Mouse (Mus musculus) 3T3-L1 (cell line): ENCODE measurements around the gene Ston1.

Source experiments
- DNase-seq: peaks from one replicate; pipeline ENCODE4 v3.0.0-alpha.2; 2015; ENCODE audit warnings: low read depth, low spot score

Gene Ston1

DNA sequence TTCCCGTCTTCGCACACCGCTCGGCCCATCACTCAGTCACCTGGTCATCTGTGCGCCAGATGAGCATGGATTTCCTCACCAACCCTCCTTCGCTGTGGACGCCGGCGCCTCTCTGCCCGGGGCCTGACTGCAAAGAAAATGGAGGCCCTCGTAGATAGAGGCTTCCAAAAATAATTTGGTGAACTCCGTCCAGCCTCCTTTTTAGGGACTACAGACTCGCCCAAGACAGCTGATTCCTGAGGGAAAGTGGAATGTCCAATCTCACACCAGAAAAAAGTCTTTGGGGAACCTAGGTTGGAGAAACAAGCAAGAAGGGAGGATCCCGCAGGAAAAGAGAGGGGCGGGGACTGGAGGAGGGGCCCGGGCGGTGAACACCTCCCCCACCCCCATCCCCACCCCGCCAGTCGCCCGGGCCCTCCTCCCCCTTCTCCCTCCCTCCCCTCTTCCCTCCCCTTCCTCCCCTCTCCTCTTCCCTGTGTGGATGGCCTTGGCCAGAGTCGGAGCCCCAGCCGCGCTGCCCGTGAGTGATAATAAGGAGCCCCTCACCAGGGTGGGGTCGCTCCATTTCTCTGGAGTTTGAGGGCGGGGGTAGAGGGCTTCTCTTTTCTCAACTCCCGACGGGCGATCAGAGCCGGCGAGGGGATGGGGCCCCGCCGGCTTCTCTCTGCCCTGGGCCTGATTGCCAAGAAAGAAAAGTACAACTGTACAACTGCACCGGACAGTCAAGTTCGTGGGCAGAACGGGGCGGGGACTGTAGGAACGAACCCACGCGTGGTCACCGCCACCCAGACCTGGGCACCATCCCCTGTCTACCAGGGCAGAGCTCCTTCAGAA, at the start of gene Ston1:
Ston1 (plus strand) TSS at position 463 of the 834 bp plus-strand sequence.
- peak; percentile 64 for DNase-seq

- DNase-seq = no peak
These were observed 47.9 kb upstream of the Ston1 start for GRCm38 (mm10) chr17:88549411-88550191.

- DNase-seq = no peak
These were observed 47.1 kb upstream of the Ston1 start for GRCm38 (mm10) chr17:88550351-88550750.

GRCm38 (mm10) chr17:88550981-88551940, 46.2 kb upstream of the Ston1 start:
- no peak for DNase-seq

- no peak for DNase-seq
These were observed 44.9 kb upstream of the Ston1 start for GRCm38 (mm10) chr17:88552556-88552955.

DNA sequence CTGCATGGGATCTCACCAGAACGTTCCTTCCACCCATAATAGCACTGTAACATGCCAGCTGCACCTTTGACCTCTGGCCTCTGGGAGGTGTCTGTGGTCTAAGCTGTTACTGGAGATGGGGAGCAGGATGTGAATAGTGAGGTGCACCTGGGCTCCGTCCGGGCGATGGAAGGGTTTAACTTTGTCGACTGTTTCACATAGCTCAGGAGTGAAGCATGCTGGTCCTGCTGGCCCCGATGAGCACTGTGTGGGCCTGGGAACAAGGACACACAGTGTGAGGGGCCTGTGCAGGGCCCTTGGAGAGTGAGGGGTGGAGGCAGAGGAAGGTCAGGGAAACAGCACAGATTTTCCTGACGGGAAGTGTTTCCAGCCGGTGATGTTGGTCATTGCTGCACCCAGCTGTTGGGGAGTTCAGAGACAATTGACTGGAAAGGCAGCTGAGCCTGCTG, 44.5 kb upstream of the Ston1 start:
- no peak for DNase-seq

DNA sequence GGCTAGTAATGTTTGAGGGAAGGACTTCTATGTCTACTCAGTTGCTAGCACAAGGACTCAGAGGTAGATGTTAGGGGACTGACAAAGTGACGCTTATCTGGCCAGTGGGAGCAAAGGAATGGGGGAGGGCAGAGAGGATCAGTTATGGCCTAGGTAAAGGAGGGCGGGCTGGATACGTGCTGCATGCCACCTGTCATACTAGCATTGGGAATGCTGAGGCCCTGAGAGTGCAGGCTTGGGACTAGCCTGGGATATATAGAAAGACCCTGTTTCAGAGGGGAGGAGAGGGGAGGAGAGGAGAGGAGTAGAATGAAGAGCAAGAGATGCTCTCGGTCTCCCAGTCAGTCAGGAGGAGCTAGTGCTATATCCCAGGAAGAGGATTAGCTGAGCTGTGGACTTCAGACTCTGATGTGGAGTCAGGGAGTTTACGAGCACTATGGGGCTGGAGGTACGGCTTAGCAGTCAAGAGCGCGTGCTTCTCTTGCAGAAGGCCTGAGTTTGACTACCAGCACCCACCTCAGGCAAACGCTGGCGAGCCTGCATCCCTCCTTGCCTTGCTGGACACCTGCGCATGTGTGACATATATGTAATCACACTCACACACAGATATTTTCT, 43.9 kb upstream of the Ston1 start:
- DNase-seq = no peak

DNA sequence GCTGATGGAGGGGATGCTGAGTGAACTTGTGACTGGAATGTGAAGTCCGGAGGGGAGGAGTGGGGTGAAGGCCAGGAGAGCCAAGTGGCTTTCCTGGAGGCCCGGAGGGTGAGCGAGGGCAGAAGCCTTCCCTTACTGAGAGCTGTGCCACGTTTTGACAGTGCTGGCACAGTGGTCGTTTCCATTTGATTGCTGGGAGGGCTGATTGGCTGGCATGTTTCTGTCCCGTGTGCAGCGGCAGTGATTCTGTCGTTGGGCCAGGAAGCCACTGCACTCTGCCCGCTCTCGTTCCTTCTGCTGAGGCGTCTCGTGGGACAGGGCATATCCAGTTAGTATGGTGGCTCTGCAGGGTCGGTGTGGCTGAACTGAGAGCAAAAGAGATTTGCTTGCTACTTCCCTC, 41.3 kb upstream of the Ston1 start:
- DNase-seq = no peak

DNA sequence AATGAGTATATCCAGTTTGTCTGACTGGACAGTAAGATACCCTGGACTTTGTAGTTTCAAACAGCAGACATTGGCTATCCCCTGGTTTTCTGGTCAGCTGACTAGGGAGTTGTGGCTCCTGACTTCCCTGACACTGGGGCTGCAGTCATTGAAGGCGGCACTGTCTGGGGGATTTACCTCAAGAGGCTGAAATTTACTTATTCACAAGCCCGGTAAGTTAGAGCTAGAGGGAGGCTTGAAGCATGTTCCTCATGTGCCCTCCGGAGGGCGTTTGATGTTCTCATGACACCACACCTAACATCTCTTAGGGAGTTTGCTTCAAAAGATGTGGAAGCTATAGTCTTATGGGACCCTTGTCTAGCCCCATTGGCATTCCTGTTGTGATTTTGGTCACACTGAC, 40.8 kb upstream of the Ston1 start:
- DNase-seq = peak; percentile 11

DNA sequence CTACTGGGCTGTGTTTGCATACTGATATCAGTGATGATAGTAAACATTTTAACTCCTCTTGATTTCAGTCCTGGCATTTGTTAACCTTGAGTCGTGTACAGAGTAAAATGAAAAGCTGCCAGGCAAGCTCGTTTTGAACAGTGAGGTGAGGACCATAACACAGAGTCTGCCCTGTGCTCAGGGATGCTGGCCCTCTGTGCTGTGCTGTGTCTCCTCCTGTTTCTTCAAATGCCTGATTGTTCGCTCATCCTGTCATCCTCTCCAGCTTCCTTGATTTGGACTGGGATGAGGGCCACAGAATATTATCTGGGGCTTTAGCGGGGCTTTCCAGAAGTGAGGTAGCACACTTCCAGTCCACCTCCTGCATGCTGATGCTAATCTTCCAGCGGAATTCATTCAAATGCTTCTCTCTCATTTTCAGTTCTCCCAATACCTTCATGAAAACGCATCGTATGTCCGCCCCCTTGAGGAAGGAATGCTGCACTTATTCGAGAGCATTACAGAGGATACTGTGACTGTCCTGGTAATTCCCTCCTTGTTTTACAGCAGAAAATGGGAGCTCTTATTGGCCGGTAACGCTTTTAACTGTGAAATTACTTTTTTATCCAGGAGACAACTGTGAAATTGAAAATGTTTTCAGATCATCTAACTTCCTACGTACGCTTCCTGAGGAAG, 39.2 kb upstream of the Ston1 start:
- peak; percentile 92 for DNase-seq

- DNase-seq = no peak
These were observed 33.9 kb upstream of the Ston1 start for GRCm38 (mm10) chr17:88563611-88564010.

GRCm38 (mm10) chr17:88569807-88570540, 27.5 kb upstream of the Ston1 start:
- no peak for DNase-seq

DNA sequence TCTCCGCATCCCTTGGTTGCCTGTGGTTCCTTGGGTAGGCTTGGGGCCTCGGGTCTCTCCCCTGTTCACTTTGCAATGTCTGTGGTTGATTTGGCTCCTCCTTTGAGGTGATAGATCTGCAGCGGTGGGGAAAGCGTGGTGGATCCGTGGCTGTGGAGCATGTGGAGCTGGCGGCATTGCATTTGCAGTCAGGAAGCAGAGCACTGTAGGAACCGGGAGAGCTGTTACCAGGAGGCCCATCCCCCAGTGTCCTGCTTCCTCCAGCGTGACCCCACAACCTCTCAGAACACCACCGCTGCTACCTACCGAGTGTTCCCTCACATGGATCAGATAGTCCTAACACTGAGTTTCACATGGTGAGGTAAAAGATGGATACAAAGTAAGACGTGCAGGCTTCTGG, 26.7 kb upstream of the Ston1 start:
- no peak for DNase-seq

DNA sequence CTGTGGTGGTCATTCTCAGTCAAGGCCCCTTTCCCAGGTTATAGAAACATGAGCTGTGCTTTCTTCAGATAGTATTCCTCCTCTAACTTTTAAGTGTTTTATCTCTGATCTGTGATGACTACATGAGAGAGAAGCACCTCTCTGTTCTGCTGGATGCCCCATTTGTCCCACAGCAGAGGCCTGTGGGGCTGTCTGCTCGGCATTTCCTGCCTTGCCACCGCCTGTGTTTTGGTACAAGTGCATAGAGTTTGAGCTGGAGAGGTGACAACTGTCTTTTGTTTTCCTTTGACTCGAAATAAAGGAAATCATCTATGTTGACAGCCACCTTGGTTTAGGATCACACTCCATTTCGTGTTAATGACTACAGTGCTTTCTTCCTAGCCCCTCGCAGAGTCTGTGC, 22.7 kb upstream of the Ston1 start:
- DNase-seq = no peak

DNA sequence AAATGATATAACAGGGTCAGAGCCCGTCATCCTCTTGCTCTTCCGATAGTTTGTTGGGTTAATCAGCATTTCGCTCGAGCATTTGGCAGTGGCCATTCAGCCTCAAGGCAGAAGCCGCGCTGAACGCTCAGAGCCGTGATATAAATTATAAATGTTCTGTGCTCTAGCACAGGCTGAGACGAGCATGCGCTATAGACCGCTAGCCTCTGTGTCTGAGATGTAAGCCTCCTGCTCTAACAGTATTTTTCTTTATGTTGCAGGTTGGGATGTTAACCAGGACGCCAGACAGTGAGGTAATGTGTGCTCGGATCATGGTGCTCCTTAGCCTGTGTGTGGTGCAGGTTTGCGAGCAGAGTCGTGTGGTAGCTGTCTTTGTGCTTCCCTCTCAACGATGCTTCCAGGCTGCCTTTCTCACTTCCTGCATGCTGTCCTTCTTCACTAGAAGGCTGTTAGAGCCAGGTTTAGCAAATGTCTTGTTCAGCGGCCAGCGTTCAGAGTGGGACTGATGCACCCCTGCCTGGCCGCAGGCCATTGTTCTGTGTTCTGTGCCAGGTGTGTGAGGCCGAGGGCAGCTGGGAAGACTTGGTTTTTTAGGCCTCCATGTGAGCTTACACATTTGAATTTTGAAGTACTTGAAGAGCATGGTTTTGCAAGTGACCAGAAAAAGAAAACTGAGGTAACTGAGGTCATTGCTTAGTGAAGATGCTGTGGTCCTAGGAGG, 18.8 kb upstream of the Ston1 start:
- no peak for DNase-seq

DNA sequence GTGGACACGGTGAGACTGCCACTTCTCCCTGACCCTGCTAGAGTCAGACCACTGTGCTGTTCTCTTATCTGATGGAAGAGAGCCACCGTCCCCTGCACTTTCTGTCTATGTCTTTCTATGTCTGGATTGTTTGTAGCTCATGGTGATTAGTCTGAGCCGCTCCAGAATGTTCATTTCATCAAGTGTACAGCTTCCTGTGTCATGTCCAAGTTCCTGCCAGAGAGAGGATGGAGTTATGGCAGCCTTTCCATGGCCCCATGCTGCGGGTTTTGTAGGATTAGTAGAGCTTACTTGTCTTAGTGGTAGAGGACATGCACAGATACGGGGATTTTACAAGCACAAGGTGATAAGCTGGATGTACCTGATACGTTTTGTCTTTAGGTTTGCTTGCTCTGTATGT, 16.9 kb upstream of the Ston1 start:
- DNase-seq = no peak

DNA sequence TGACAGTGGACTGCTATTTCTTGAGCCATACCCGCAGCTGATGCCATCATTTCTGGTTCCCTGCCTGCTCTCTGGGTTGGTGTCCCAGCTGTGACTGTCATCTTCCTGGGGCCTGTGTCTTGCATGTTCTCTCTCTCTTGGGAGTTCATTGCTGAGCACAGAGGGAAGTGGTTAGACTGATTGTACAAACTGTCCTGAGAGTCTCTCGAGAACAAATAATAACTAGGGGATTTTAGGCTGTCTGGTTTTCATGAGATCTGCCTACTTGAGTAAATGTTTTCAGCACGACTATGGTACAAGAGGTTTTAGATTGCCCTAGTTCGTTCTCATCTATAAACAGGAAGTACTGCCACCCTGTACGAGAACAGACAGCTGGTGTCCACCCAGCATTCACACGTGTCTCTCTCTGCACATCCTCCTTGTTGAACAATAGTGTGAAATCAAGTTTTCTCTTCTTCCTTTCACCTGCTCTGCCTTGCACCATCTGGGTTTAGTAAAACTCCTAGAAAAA, 15.9 kb upstream of the Ston1 start:
- DNase-seq = no peak

DNA sequence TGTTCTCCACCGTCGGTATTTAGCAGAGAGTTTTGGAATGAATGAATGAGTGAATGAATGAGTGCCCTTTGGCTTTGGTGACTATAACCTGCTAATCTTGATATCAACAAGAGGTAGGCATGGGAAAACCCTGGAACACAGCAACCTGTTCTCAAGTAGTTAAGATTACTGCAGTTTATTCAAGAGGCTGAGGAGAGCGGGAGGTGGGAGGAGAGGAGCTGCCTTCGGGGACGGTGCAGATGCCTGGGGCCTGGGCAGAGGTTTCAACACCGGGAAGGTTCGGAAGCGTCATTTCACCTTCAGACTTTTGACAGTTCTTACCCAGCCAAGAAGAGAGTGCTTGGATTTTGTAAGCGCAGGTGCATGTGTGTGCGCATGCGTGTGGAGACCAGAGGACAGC, 14.5 kb upstream of the Ston1 start:
- DNase-seq = no peak

- no peak for DNase-seq
These were observed 14.1 kb upstream of the Ston1 start for GRCm38 (mm10) chr17:88583411-88583810.
